Mouse (Mus musculus): ENCODE data around the gene Dop1b.

DNA sequence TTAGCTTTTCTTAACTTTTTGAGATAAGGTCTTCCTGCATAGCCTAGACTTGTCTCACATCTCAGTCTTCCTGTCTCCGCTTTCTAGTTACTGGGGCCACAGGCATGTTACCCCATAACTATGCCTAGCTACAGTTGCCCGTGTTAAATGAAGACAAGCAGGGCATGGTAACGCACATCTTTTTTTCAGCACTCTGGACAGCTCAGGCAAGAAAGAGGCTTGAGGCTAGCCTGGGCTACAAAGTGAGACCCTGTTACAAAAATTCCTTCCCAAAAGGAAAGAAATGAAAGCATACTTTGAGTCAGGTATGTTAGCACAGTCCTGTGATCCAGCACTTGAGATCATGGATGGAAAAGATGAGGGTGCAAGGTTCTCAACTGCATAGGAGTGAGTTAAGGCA lies 138.8 kb downstream of the Dop1b start:
- TF ChIP-seq CTCF (IDR thresholded peaks at IDR 0.05; ENCODE audit: borderline replicate concordance, insufficient read depth, low read depth, low read length) (no peak), POLR2A (IDR thresholded peaks at IDR 0.05; ENCODE audit: borderline replicate concordance, insufficient read depth, low read length) (no peak)

Measured in cerebellum, adult 2 months (tissue).